Mouse (Mus musculus): ENCODE data around the gene Icmt. TPM values are rescaled to one million over a fixed set of nuclear protein-coding genes. Genes with fewer than 3 reads are reported as not detected.
A peak's percentile ranks its signal among the peaks of the same experiment; 100 is the strongest.

The Icmt gene
- polyA plus RNA-seq, 1 experiment from 2014 or later = 20.7 TPM

DNA sequence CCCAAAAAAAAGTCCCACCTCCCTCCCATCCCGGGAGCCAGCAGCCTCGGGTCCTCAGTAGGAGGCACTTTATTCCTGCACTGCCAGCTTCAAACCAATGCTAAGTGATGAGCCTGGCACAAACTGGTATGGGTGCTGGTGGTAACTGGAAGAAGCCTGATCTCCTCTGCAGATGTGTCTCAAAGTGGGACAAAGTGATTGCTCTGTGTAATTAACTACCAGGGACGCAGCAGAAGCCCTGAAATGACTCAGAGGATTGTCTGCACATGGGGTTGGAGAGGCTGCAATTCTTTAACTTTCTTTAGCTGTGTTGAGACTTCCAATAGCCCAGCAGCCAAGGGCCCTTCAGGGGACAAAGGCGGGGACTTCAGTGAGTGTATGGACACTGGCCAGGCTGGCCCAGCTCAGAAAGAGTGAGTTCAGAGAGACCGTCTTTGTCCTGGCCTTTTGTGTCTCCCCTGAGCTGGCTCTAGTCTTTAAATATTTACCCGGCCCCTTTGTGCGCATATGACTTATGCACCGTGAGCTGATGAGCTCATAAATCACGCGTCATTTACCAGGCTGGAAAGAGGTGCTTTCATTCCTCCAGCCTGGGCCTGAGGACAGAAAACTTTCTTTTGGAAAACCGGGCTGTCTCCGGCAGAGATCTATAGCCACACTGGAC lies 4.8 kb upstream of the Icmt start:
- Histone ChIP-seq H3K4me2 (ENCODE audit: low read length) (no peak overlapping the region), H3K4me3 (replicated peaks; ENCODE audit: low read length) (no peak overlapping the region), H3K9ac (replicated peaks; ENCODE audit: low read depth, low read length) (no peak overlapping the region), H3K27ac (ENCODE audit: low read length) (no peak overlapping the region), H3K9me3 (ENCODE audit: control insufficient read depth, low read length) (no peaks in the 10 kb centered on the region), H3K36me3 (ENCODE audit: control insufficient read depth, insufficient read depth) (no peaks in the 10 kb centered on the region), H3K27me3 (replicated peaks; ENCODE audit: control insufficient read depth, insufficient read depth, low read length) (peaks cover 69% of the 10 kb centered on the region), H3K4me1 (replicated peaks; ENCODE audit: control insufficient read depth, insufficient read depth, low read length) (peaks cover 23% of the 10 kb centered on the region)
- no peak for ATAC-seq
- 7% methylated on average over 12 of the region's 12 CpGs for WGBS

DNA sequence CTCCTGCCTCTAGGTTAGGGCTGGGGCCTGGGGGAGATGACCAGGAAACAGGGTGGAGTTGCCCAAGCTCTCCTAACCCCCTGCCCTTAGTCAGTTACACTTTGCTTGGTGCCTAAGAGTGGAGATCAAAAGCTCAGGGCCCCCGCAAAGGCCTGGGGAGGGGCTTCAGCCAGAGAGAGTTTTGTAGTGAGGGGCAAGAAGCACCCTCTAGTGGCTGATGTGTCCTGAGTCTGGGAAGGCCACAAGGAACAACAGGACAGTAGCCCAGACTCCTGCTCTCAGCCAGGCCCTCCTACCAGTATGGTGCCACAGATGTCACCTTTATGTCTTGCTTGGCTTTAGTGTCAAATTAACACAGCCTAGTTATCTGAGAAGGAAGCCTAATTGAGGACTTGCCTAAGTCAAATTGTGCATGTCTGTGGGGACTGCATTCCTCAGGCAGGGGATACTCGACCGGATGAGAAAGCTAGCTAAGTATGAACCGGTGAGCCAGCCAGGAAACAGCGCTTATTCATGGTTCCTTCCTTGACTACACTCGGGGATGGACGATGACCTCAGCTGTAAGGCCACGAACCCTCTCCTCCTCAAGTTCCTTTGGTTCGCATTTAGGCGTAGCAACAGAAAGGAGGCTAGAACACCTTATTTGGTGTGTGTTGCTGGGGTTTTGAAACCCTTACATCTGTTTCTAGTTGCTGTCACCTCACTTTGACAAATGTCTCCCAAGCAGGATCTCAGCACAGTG lies 2.7 kb upstream of the Icmt start:
- 60% methylated on average over 10 of the region's 10 CpGs for WGBS
- Histone ChIP-seq H3K4me1 (replicated peaks; ENCODE audit: control insufficient read depth, insufficient read depth, low read length) (peaks cover 27% of the 10 kb centered on the region), H3K36me3 (ENCODE audit: control insufficient read depth, insufficient read depth) (no peaks in the 10 kb centered on the region), H3K27me3 (replicated peaks; ENCODE audit: control insufficient read depth, insufficient read depth, low read length) (peaks cover 54% of the 10 kb centered on the region), H3K4me3 (replicated peaks; ENCODE audit: low read length) (no peak overlapping the region), H3K9ac (replicated peaks; ENCODE audit: low read depth, low read length) (no peak overlapping the region), H3K4me2 (ENCODE audit: low read length) (no peak overlapping the region), H3K9me3 (ENCODE audit: control insufficient read depth, low read length) (no peaks in the 10 kb centered on the region), H3K27ac (ENCODE audit: low read length) (no peak overlapping the region)
- no peak for ATAC-seq

DNA sequence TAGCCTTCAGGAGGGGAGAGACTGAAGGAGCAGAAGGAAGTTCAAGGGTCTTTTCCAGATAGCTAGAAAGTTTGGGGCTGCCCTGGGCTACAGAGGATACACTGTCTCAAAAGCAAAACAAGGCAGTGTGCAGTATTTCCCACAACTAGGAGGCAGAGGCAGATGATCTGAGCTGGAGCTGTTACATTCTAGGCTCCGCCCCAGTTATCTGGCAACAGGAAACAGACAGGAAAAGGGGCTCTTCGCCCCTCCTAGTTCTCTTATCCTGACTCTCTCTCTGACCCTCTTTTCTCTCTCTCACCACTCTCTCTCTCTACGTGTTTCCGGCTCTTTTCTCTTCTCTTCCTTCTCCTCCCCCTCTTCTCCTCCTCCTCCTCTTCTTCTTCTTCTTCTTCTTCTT lies 1.1 kb upstream of the Icmt start:
- H3K4me2 ChIP-seq (ENCODE audit: low read length) = no peak overlapping the region
- H3K36me3 ChIP-seq (ENCODE audit: control insufficient read depth, insufficient read depth) = no peaks in the 10 kb centered on the region; the same call in 1 of the 2 replicates
- no peaks in the 10 kb centered on the region for H3K9me3 ChIP-seq (ENCODE audit: control insufficient read depth, low read length)
- no peak for ATAC-seq
- peaks cover 43% of the 10 kb centered on the region for H3K27me3 ChIP-seq (replicated peaks; ENCODE audit: control insufficient read depth, insufficient read depth, low read length)
- WGBS = 59% methylated on average over 4 of the region's 4 CpGs
- H3K27ac ChIP-seq (ENCODE audit: low read length) = no peak overlapping the region
- H3K4me3 ChIP-seq (replicated peaks; ENCODE audit: low read length) = no peak overlapping the region
- H3K4me1 ChIP-seq (replicated peaks; ENCODE audit: control insufficient read depth, insufficient read depth, low read length) = peaks cover 23% of the 10 kb centered on the region
- no peak overlapping the region for H3K9ac ChIP-seq (replicated peaks; ENCODE audit: low read depth, low read length)

DNA sequence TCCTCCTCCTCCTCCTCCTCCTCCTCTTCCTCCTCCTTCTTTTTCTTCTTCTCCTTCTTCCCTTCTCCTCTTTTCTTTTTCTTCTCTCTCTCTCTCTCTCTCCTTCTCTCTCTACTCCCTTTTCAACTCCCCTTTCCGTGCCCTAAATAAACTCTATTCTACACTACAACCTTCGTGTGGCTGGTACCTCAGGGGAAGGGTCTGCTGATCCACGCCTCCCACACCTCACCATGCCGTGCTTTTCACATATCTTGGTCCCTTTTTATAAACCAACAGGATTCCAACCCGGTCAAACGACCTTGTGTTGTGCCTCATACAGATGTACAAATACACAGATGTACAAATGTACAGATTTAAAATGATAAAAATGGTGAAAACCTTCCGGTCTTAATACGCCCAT lies 656 bp upstream of the Icmt start:
- no peak for ATAC-seq
- Histone ChIP-seq H3K36me3 (ENCODE audit: control insufficient read depth, insufficient read depth) (no peaks in the 10 kb centered on the region; the same call in 1 of the 2 replicates), H3K4me2 (ENCODE audit: low read length) (peak overlapping the region; percentile 81), H3K9ac (replicated peaks; ENCODE audit: low read depth, low read length) (peak overlapping the region; percentile 52; the same call in 1 of the 2 replicates), H3K4me3 (replicated peaks; ENCODE audit: low read length) (peak overlapping the region; percentile 54), H3K9me3 (ENCODE audit: control insufficient read depth, low read length) (no peaks in the 10 kb centered on the region), H3K27ac (ENCODE audit: low read length) (no peak overlapping the region), H3K4me1 (replicated peaks; ENCODE audit: control insufficient read depth, insufficient read depth, low read length) (peaks cover 23% of the 10 kb centered on the region), H3K27me3 (replicated peaks; ENCODE audit: control insufficient read depth, insufficient read depth, low read length) (peaks cover 38% of the 10 kb centered on the region)
- 21% methylated on average over 8 of the region's 8 CpGs for WGBS

DNA sequence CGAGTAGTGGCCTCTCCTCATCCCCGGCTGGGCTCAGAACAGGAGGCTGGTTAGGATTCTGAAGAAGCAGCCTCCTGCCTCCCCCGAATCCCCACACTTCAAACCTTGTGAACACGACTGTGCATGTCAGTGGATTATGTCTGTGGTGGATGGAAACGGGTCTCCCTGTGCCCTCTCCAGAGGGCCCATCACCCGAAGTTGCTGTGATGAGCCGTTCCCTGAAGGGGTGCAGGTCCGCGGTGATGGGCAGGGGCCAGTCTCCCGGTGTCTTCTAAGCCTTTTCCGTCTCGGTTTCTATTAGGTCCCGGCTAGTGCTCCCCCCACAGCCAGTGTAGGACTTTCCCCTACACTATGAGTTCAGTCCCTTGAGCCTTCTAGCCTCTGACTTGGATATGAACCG lies 1.8 kb downstream of the Icmt start:
- H3K9me3 ChIP-seq (ENCODE audit: control insufficient read depth, low read length) = no peaks in the 10 kb centered on the region
- no peak overlapping the region for H3K4me3 ChIP-seq (replicated peaks; ENCODE audit: low read length)
- H3K27me3 ChIP-seq (replicated peaks; ENCODE audit: control insufficient read depth, insufficient read depth, low read length) = peaks cover 16% of the 10 kb centered on the region
- no peak overlapping the region for H3K27ac ChIP-seq (ENCODE audit: low read length)
- no peak for ATAC-seq
- no peak overlapping the region for H3K9ac ChIP-seq (replicated peaks; ENCODE audit: low read depth, low read length)
- peaks cover 23% of the 10 kb centered on the region for H3K4me1 ChIP-seq (replicated peaks; ENCODE audit: control insufficient read depth, insufficient read depth, low read length)
- WGBS = 79% methylated on average over 14 of the region's 14 CpGs
- peaks cover 10% of the 10 kb centered on the region for H3K36me3 ChIP-seq (ENCODE audit: control insufficient read depth, insufficient read depth)
- no peak overlapping the region for H3K4me2 ChIP-seq (ENCODE audit: low read length)

DNA sequence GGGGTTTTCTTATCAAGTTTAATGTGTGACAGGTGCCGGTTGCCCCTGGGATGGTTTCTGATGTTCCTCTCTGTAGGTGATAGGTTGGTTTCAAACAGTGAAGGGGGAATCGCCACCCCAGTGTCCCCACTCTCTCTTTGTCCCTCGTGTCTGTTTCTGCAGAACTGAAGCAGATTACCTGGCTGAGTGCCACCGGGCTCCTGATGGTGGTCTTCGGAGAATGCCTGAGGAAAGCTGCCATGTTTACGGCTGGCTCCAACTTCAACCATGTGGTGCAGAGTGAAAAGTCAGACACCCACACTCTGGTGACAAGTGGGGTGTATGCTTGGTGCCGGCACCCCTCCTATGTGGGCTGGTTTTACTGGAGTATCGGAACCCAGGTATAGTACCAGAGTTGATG lies 3.3 kb downstream of the Icmt start:
- H3K9ac ChIP-seq (replicated peaks; ENCODE audit: low read depth, low read length) = no peak overlapping the region
- H3K4me1 ChIP-seq (replicated peaks; ENCODE audit: control insufficient read depth, insufficient read depth, low read length) = peaks cover 23% of the 10 kb centered on the region
- H3K4me3 ChIP-seq (replicated peaks; ENCODE audit: low read length) = no peak overlapping the region
- H3K27me3 ChIP-seq (replicated peaks; ENCODE audit: control insufficient read depth, insufficient read depth, low read length) = peaks cover 6% of the 10 kb centered on the region
- no peak overlapping the region for H3K27ac ChIP-seq (ENCODE audit: low read length)
- no peak for ATAC-seq
- H3K9me3 ChIP-seq (ENCODE audit: control insufficient read depth, low read length) = no peaks in the 10 kb centered on the region
- H3K36me3 ChIP-seq (ENCODE audit: control insufficient read depth, insufficient read depth) = peaks cover 17% of the 10 kb centered on the region
- WGBS = 70% methylated on average over 8 of the region's 8 CpGs
- no peak overlapping the region for H3K4me2 ChIP-seq (ENCODE audit: low read length)

DNA sequence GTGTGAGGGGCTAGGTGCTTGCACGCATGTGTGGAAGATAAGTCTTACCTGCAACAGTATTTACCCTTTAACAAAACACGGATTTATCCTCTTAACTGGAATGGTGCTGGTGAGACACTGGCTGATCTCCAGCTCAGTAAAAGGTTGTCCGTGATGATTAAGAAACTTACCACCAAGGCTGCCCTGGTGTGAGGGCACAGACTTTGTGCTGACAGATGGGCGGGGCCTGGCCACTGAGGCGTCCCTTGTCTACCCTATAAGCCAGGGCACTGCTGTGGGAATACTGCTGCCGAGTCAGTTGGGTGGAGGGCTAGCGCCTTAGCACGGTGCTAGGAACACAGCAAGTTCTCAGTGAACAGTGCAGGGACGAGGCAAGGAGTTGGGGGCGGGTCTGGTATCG lies 5.0 kb downstream of the Icmt start:
- Histone ChIP-seq H3K36me3 (ENCODE audit: control insufficient read depth, insufficient read depth) (peaks cover 17% of the 10 kb centered on the region), H3K27ac (ENCODE audit: low read length) (no peak overlapping the region), H3K4me2 (ENCODE audit: low read length) (no peak overlapping the region), H3K9ac (replicated peaks; ENCODE audit: low read depth, low read length) (no peak overlapping the region), H3K4me1 (replicated peaks; ENCODE audit: control insufficient read depth, insufficient read depth, low read length) (peaks cover 20% of the 10 kb centered on the region), H3K27me3 (replicated peaks; ENCODE audit: control insufficient read depth, insufficient read depth, low read length) (no peaks in the 10 kb centered on the region), H3K9me3 (ENCODE audit: control insufficient read depth, low read length) (no peaks in the 10 kb centered on the region), H3K4me3 (replicated peaks; ENCODE audit: low read length) (no peak overlapping the region)
- whole genome bisulfite sequencing = 67% methylated on average over 11 of the region's 11 CpGs
- ATAC-seq = no peak

DNA sequence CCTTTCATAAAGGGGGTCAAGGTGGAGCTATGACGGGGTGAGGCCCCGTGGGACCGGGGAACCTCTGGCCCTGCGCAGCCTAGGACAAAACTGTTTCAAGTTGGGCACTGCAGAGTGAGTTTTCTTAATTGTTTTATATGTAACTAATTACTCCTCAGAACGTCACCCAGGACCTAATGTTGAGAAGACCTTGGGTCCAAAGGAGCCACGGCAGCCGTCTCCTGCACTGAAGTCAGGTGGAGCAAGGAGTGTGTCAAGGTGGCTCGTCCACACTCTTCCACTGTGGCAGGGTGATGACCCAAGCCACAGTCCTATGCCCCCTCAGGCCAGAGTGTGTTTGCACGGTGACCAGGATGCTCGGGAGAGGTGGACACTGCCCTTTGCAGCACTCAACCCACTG lies 6.1 kb downstream of the Icmt start:
- 91% methylated on average over 10 of the region's 10 CpGs for WGBS
- H3K36me3 ChIP-seq (ENCODE audit: control insufficient read depth, insufficient read depth) = peaks cover 17% of the 10 kb centered on the region

DNA sequence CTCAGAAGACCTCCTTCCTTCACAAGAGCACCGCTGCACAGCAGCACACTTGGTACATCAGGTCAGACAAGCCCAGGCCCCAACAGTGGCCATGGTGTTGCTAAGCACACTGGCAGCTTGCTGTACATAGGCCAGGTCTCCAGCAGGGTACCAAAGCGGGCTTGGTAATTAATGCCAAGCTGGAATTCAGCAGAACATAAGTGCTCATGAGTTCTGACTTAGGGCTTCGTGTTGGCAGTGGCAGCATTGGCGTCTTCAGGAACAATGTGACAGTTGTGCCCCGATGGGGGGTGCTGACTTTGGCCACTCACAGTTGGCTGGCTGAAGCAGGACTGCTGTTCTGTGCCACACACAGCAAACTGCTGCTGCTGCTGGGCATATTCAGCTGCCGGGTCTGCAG lies 7.7 kb downstream of the Icmt start:
- Histone ChIP-seq H3K9ac (replicated peaks; ENCODE audit: low read depth, low read length) (no peak overlapping the region), H3K36me3 (ENCODE audit: control insufficient read depth, insufficient read depth) (peaks cover 17% of the 10 kb centered on the region), H3K4me2 (ENCODE audit: low read length) (no peak overlapping the region), H3K27ac (ENCODE audit: low read length) (no peak overlapping the region), H3K9me3 (ENCODE audit: control insufficient read depth, low read length) (no peaks in the 10 kb centered on the region), H3K4me1 (replicated peaks; ENCODE audit: control insufficient read depth, insufficient read depth, low read length) (peaks cover 7% of the 10 kb centered on the region; the same call in 1 of the 2 replicates), H3K27me3 (replicated peaks; ENCODE audit: control insufficient read depth, insufficient read depth, low read length) (no peaks in the 10 kb centered on the region), H3K4me3 (replicated peaks; ENCODE audit: low read length) (no peak overlapping the region)
- 81% methylated on average over 6 of the region's 6 CpGs for WGBS
- no peak for ATAC-seq

More for the DNA sequence above, 6.1 kb downstream of the Icmt start:
- no peaks in the 10 kb centered on the region for H3K9me3 ChIP-seq (ENCODE audit: control insufficient read depth, low read length)
- peaks cover 15% of the 10 kb centered on the region for H3K4me1 ChIP-seq (replicated peaks; ENCODE audit: control insufficient read depth, insufficient read depth, low read length)
- no peak overlapping the region for H3K9ac ChIP-seq (replicated peaks; ENCODE audit: low read depth, low read length)
- H3K27me3 ChIP-seq (replicated peaks; ENCODE audit: control insufficient read depth, insufficient read depth, low read length) = no peaks in the 10 kb centered on the region
- ATAC-seq = no peak
- no peak overlapping the region for H3K27ac ChIP-seq (ENCODE audit: low read length)
- no peak overlapping the region for H3K4me2 ChIP-seq (ENCODE audit: low read length)
- no peak overlapping the region for H3K4me3 ChIP-seq (replicated peaks; ENCODE audit: low read length)

Data from forebrain, embryonic 16.5 days (tissue).